Mouse (Mus musculus) embryonic fibroblast, embryonic 13.5 days (primary cell): ENCODE results near the gene Coq10a.

ENCODE experiments used
- CTCF ChIP-seq: IDR thresholded peaks from 2 replicates; pipeline ENCODE4 v1.5.1; 2011; ENCODE audit warnings: mild to moderate bottlenecking, control low read depth, low read length, moderate library complexity, borderline replicate concordance; ENCODE audit not compliant: insufficient read depth
- POLR2A ChIP-seq: IDR thresholded peaks from 2 replicates; pipeline ENCODE4 v1.6.1; 2011; ENCODE audit warnings: low read depth, mild to moderate bottlenecking, control low read depth, low read length, moderate library complexity

DNA sequence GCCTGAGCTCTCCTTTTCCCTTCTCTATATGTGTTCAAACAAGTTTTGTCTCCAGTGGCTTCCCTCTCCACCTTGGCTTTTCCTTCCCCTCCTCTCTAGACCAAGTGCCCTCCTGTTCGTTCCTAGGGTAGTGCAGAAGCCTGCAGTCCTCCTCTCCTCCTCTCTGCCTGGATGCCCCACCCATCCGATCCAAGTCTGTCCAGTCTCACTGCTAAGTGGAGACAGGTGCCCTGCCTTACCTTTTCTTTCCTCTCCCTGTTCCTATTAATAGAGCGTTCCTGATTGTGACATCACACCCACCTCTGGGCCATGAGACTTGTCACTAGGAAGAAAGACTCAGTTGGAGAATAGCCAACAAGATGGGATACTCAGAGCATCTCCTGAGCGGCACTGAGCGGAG, 46.1 kb upstream of the Coq10a start:
- TF ChIP-seq POLR2A = no peak
- no peak for TF ChIP-seq CTCF
